Mouse (Mus musculus) CH12.LX (cell line): Measurements from ENCODE around the gene Slc1a1.

Source experiments
- CTCF ChIP-seq, 2 experiments: IDR thresholded peaks in 1 of 2; conservative IDR thresholded peaks in 1 of 2; 2 replicates each; pipeline ENCODE4 v1.5.1; 2011 to 2012; ENCODE audit warnings: low read depth in 2 of 2, low read length in 2 of 2, improper control_type of control experiment in 1 of 2, inconsistent platforms in 1 of 2, mild to moderate bottlenecking in 1 of 2, moderate library complexity in 1 of 2
- E2F4 ChIP-seq: IDR thresholded peaks from 2 replicates; pipeline ENCODE4 v1.6.1; 2011; ENCODE audit warnings: low read depth, low read length, improper control_type of control experiment; ENCODE audit not compliant: insufficient replicate concordance
- JUN ChIP-seq: IDR thresholded peaks from 2 replicates; pipeline ENCODE4 v1.6.1; 2011; ENCODE audit warnings: low read depth, mild to moderate bottlenecking, low read length, improper control_type of control experiment, moderate library complexity; ENCODE audit not compliant: insufficient read depth
- KAT2A ChIP-seq: IDR thresholded peaks from 2 replicates; pipeline ENCODE4 v1.6.1; 2012; ENCODE audit warnings: low read length, improper control_type of control experiment, inconsistent platforms; ENCODE audit not compliant: insufficient replicate concordance
- MAZ ChIP-seq: IDR thresholded peaks from 2 replicates; pipeline ENCODE4 v1.6.1; 2012; ENCODE audit warnings: low read depth, mild to moderate bottlenecking, inconsistent platforms, low read length, improper control_type of control experiment, moderate library complexity
- MYC ChIP-seq: IDR thresholded peaks from 2 replicates; pipeline ENCODE4 v1.6.1; 2011; ENCODE audit warnings: low read depth, mild to moderate bottlenecking, improper control_type of control experiment, low read length
- PAX5 ChIP-seq: IDR thresholded peaks from 2 replicates; pipeline ENCODE4 v1.6.1; 2012; ENCODE audit warnings: low read length, inconsistent platforms, mixed read lengths
- POLR2A ChIP-seq: IDR thresholded peaks from 2 replicates; pipeline ENCODE4 v1.6.1; 2011; ENCODE audit warnings: low read depth, mild to moderate bottlenecking, improper control_type of control experiment, low read length
- TCF12 ChIP-seq: IDR thresholded peaks from 2 replicates; pipeline ENCODE4 v1.6.1; 2014; ENCODE audit warnings: low read depth, mild to moderate bottlenecking, inconsistent platforms, low read length, improper control_type of control experiment
- ZMIZ1 ChIP-seq: IDR thresholded peaks from 2 replicates; pipeline ENCODE4 v1.6.1; 2012; ENCODE audit warnings: low read depth, mild to moderate bottlenecking, inconsistent platforms, low read length, improper control_type of control experiment

DNA sequence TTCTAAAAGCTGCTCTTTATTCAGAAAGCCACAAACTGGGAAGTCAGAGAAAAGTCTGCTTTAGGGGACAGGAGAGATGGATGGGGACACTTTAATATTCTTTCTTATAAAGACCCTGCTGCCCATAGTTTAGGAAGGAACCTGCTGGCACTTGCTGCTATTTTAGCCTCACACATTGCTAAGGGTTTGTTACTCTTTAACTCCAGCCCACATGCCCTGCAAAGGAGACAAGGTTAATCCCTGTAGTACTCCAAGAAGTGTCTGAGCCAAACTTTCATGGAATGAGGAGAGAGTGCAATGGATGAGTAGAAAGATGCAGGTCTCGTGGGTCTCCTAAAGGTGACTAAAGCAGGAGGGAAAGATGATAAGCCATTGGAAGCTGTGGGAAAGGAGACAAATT lies 44.7 kb upstream of the Slc1a1 start:
- TF ChIP-seq TCF12 = no peak
- no peak for TF ChIP-seq CTCF (conservative IDR thresholded peaks at IDR 0.05 in 1 of 2, IDR thresholded peaks at IDR 0.05 in 1 of 2; ENCODE audit: low read depth in 2 of 2, low read length in 2 of 2)
- TF ChIP-seq PAX5 = no peak
- no peak for TF ChIP-seq KAT2A
- no peak for TF ChIP-seq ZMIZ1
- TF ChIP-seq POLR2A = no peak
- TF ChIP-seq MAZ = no peak
- TF ChIP-seq E2F4 = no peak
- TF ChIP-seq MYC = no peak
- TF ChIP-seq JUN = no peak
